Mouse (Mus musculus) megakaryocyte, embryonic 14.5 days (primary cell): Measurements from ENCODE around the gene Mapkap1. TPM values are rescaled to one million over a fixed set of nuclear protein-coding genes. Genes with fewer than 3 reads are reported as not detected.

Experiments used
- H3K27me3 ChIP-seq: replicated peaks from 2 replicates; pipeline ENCODE3; 2012; ENCODE audit warnings: inconsistent platforms
- H3K36me3 ChIP-seq: replicated peaks from 2 replicates; pipeline ENCODE3; 2012; ENCODE audit warnings: low read length, inconsistent platforms, mixed read lengths
- H3K4me1 ChIP-seq: 2 replicates; pipeline ENCODE4 v1.6.1; 2012; ENCODE audit warnings: inconsistent platforms
- H3K4me3 ChIP-seq: replicated peaks from 2 replicates; pipeline ENCODE3; 2012; ENCODE audit warnings: moderate library complexity, mild to moderate bottlenecking, inconsistent platforms
- H3K9me3 ChIP-seq: 2 replicates; pipeline ENCODE4 v1.6.1; 2012; ENCODE audit warnings: inconsistent platforms
- FLI1 ChIP-seq: IDR thresholded peaks from 2 replicates; pipeline ENCODE4 v1.6.1; 2012; ENCODE audit warnings: low read length, inconsistent platforms, mixed read lengths
- GATA1 ChIP-seq: IDR thresholded peaks from 3 replicates; pipeline ENCODE4 v1.6.1; 2012; ENCODE audit warnings: mixed read lengths, low read length, inconsistent platforms, borderline replicate concordance
- polyA plus RNA-seq: library from polyadenylated mRNA; stranded (reverse); fragments of >175 nt; gene quantifications from 2 replicates; pipeline ENCODE4 v1.2.3, GENCODE M21; 2012; ENCODE audit warnings: low replicate concordance; ENCODE audit not compliant: insufficient read depth

The Mapkap1 gene
- polyA plus RNA-seq, 1 experiment = 72.5 TPM

- H3K4me3 ChIP-seq = no peak overlapping the region
- no peaks in the 10 kb centered on the region for H3K36me3 ChIP-seq
- H3K4me1 ChIP-seq = peaks cover 46% of the 10 kb centered on the region
- peaks cover 4% of the 10 kb centered on the region; the same call in 1 of the 2 replicates for H3K9me3 ChIP-seq
- peaks cover 28% of the 10 kb centered on the region for H3K27me3 ChIP-seq
- TF ChIP-seq FLI1 (no peak), GATA1 (no peak)
Measured at GRCm38 (mm10) chr2:34639725-34640124, 233.2 kb downstream of the Mapkap1 start.

DNA sequence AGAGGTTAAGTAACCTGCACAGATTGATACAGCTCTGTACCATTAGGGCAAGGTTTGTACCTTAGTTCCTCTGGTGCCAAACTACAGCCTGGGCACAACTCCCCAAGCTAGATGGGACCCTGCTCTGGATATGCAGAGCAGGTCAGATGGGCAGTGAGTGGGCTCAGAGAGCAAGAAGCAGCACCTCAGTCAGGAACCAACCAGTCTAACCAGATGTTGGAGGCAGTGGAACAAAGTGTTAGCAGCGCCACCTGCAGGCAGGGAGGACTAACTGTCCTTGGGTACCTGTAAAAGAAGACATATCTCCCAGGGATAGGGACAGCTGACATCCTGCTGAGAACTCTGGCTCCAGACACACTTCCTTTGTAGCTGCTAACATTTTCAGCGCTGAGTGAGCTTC is 235.8 kb downstream of the Mapkap1 start:
- Histone ChIP-seq H3K9me3 (peaks cover 4% of the 10 kb centered on the region; the same call in 1 of the 2 replicates), H3K27me3 (peaks cover 31% of the 10 kb centered on the region), H3K4me3 (no peak overlapping the region), H3K36me3 (no peaks in the 10 kb centered on the region), H3K4me1 (peaks cover 50% of the 10 kb centered on the region)
- TF ChIP-seq GATA1 (no peak), FLI1 (no peak)

DNA sequence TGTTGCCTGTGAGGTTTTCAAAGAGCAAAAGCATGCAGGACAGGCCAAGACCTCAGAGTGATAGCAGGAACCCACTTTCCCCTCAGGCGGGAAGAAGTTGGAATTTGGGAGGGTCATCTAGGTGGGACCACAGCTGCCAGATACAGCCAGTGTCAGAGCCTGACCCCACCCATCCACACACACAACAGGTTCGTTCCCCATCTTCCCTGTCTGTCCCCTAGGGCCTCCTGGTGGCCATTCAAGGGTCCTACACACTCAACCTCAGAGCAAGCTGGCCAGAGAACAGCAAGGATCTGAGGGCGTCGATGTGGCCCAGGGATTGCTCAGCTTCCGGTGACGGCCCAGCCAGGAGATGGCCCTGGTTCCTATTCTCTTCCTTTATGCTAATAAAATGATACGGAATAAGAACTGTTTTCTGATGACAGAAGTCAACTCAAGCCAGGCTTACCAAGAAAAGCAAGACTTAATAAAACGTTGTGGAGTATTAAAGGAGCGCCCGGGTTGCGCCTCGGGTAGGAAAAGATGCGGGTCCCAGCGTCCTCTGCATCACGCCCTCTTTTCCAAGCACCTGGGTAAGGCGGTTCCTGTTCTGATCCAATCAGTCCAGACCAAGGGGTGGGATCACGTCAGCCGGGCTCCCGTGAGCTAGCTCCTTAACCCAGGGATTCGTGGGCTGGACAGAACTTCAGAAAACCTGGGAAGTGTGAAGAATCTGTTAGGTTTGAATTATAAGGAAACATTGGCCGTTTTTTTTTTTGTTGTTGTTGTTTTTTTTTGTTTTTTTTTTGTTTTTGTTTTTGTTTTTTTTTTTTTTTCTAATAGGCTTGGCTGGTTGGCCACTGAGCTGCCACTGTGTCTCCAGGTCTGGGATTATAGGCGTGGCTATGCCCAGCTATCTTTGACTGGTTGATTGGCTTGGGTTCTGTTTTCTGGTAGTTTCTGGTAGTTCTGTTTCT is 238.3 kb downstream of the Mapkap1 start:
- peaks cover 4% of the 10 kb centered on the region; the same call in 1 of the 2 replicates for H3K9me3 ChIP-seq
- H3K4me1 ChIP-seq = peaks cover 38% of the 10 kb centered on the region
- H3K27me3 ChIP-seq = peaks cover 21% of the 10 kb centered on the region
- H3K36me3 ChIP-seq = no peaks in the 10 kb centered on the region
- H3K4me3 ChIP-seq = no peak overlapping the region
- TF ChIP-seq GATA1 (no peak), FLI1 (no peak)

- Histone ChIP-seq H3K4me3 (peak overlapping the region; percentile 95), H3K36me3 (no peaks in the 10 kb centered on the region), H3K27me3 (peaks cover 14% of the 10 kb centered on the region), H3K9me3 (peaks cover 5% of the 10 kb centered on the region; the same call in 1 of the 2 replicates), H3K4me1 (peaks cover 37% of the 10 kb centered on the region)
- TF ChIP-seq FLI1 (no peak), GATA1 (no peak)
Measured at GRCm38 (mm10) chr2:34645851-34646540, 239.4 kb downstream of the Mapkap1 start.

GRCm38 (mm10) chr2:34646541-34646865 is 239.9 kb downstream of the Mapkap1 start:
- TF ChIP-seq GATA1 (no peak), FLI1 (no peak)
- H3K4me3 ChIP-seq = peak overlapping the region; percentile 95

DNA sequence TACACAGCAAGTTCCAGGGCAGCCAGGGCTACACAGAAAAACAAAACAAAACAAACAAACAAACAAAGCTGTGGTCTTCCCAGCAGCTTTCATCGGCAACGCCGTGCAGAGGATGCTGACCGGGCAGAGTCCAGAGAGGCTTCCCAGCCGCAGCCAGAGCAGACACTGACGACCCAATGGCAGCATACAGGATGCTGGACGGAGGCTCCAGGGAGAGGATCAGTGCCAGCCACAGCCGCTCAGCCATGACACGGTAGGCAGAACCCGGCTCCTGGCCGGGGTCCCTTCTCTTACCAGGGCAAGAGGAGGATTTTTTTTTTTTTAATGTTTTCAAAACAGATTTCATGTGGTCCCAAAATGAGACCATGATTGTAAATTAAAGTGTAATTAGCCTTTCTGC is 240.8 kb downstream of the Mapkap1 start:
- peaks cover 12% of the 10 kb centered on the region for H3K27me3 ChIP-seq
- no peak for TF ChIP-seq GATA1
- no peaks in the 10 kb centered on the region for H3K36me3 ChIP-seq

More at GRCm38 (mm10) chr2:34646541-34646865, 239.9 kb downstream of the Mapkap1 start:
- peaks cover 37% of the 10 kb centered on the region for H3K4me1 ChIP-seq
- no peaks in the 10 kb centered on the region for H3K36me3 ChIP-seq
- peaks cover 10% of the 10 kb centered on the region for H3K9me3 ChIP-seq
- peaks cover 12% of the 10 kb centered on the region for H3K27me3 ChIP-seq

GRCm38 (mm10) chr2:34667820-34668219 is 261.2 kb downstream of the Mapkap1 start:
- 0 out of 2 replicates have a peak, but pooled peaks cover 4% of the 10 kb centered on the region for H3K9me3 ChIP-seq
- no peak overlapping the region for H3K4me3 ChIP-seq
- no peak for TF ChIP-seq GATA1
- no peak for TF ChIP-seq FLI1
- peaks cover 24% of the 10 kb centered on the region for H3K27me3 ChIP-seq
- H3K36me3 ChIP-seq = peaks cover 4% of the 10 kb centered on the region
- H3K4me1 ChIP-seq = peaks cover 24% of the 10 kb centered on the region

More for the DNA sequence above, 240.8 kb downstream of the Mapkap1 start:
- Histone ChIP-seq H3K9me3 (peaks cover 16% of the 10 kb centered on the region), H3K4me3 (no peak overlapping the region), H3K4me1 (peaks cover 31% of the 10 kb centered on the region)

DNA sequence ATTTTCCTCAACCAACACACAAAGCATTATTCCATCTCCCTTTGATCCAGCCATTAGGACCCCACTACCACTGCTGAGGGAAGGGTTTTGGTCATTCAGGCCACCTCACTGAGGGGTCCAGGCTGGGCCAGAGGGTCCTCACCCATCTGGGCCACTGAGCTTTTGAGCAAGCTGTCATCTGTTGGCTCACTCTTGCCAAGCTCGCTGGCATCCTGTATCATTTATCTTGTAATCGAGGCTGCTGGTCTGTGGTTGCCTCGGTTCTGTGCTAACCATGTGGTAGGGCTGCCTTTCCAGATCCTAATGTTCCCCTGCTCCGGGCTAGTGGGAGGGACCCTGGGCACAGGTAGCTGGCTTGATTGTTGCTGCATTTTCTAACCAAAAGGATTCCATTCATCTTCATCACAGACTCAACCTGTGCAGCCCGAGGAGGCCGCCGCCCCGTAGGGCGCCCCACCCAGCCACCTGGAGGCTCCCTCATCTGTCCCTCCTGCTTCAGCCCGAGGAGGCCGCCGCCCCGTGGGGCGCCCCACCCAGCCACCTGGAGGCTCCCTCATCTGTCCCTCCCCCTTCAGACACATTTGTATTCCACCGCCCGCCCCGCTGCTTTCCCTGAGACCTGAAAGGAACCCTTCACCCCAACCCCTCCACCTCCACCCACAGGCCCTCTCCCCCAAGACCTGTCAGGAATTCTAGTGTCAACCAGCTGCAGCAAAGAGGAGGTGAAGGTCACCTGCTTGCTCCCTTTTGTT is 262.0 kb downstream of the Mapkap1 start:
- TF ChIP-seq FLI1 = no peak
- no peak for TF ChIP-seq GATA1
- 0 out of 2 replicates have a peak, but pooled peaks cover 4% of the 10 kb centered on the region for H3K9me3 ChIP-seq

DNA sequence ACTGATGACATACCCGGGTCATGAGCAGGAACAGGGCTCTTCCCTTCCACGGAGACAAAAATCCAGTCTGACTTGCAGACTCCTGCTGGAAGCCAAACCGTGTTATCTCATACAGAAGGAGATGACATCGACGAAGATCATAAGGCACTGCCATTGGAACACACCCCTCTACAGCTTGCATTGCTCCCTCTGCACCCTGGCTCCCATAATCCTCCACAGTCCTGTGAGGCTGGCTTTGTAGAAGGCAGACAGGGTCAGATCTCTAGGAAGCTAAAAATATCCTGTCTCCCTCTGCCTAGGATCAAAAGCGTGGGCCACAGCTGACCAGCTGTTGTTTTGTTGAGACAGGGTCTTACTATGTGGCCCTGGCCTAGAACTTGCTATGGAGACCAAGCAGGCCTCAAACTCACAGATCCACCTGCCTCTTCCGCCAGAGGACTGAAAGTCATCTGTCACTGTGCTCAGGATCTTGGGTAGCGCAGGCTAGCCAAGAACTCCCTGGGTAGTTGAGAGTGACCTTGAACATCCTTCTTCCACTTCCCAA is 262.7 kb downstream of the Mapkap1 start:
- H3K27me3 ChIP-seq = peaks cover 20% of the 10 kb centered on the region
- TF ChIP-seq GATA1 = no peak
- no peak for TF ChIP-seq FLI1

More for the DNA sequence above, 262.0 kb downstream of the Mapkap1 start:
- Histone ChIP-seq H3K27me3 (peaks cover 24% of the 10 kb centered on the region), H3K36me3 (peaks cover 9% of the 10 kb centered on the region), H3K4me1 (peaks cover 24% of the 10 kb centered on the region), H3K4me3 (no peak overlapping the region)

More for the DNA sequence above, 262.7 kb downstream of the Mapkap1 start:
- no peak overlapping the region for H3K4me3 ChIP-seq
- H3K9me3 ChIP-seq = no peaks in the 10 kb centered on the region
- peaks cover 24% of the 10 kb centered on the region for H3K4me1 ChIP-seq
- H3K36me3 ChIP-seq = peaks cover 16% of the 10 kb centered on the region
